Mouse (Mus musculus): ENCODE measurements around the gene Gm20909.
"Not testable (repeated sequence)": the region's sequence is repeated elsewhere in the genome, so short reads cannot be mapped to it uniquely, and the experiment has no call there.

The Gm20909 gene

GRCm38 (mm10) chrY:21164270-21164669, at the start of gene Gm20909:
Gm20909 (plus strand) TSS chrY:21164570.
- not testable (repeated sequence) for DNase-seq (ENCODE audit: low spot score in 2 of 2)

Data from left cerebral cortex, adult 9 months (tissue).